Mouse (Mus musculus): ENCODE results near the gene Zzz3.

- TF ChIP-seq CTCF (IDR thresholded peaks at IDR 0.05; ENCODE audit: low read depth) (no peak), EP300 (optimal IDR thresholded peaks at IDR 0.05) (no peak)
Measured at GRCm38 (mm10) chr3:152352289-152352688, 43.0 kb upstream of the Zzz3 start.
